ENCODE assay signal across 8 mouse cellular contexts in the genomic region with DNA sequence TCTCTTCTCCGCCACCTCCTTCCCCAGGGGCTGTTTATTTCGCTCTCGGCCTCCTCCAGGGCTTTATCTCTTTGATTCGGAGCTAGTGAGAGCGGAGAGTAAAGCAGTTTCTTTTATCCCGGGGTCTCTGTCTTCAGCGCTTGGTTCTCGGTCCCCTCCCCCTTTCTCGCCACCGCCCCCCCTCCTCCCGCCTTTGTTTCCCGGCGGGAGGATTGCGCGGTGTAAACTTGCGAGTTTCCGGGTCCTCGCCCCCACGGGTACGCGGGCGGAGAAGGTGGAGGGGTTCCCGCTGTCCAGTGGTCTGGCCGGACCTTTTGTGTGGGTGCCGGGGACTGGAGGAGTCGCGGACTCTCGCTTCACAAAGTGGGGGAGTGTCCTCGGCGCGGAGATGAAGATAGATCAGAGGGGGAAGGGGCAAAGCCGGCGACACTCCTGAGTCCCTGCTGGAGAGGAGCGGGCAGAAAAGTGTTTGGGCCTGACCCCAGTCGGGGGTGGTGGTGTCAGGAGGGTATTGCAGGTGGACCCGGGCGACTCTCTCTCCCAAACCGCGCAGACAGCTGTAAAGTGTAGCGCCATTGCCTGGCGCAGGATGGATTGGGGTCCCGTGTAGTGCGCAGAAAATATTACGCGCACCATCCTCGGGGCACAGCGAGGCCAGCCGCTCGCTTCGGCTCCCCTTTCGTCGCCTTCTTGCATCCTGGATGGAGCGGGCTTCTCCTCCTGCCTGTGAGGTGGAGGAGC. TPM values are rescaled to one million over a fixed set of nuclear protein-coding genes. Genes with fewer than 3 reads are reported as not detected.
DNase-seq lines count a peak whose midpoint lies in the region.

No protein-coding gene starts in this region.

- H3K27me3 ChIP-seq in heart, embryonic 10.5 days (ENCODE audit: insufficient read depth, poor library complexity, severe bottlenecking): peaks cover 83% of the 10 kb centered on the region

- peak overlapping the region; percentile 87 for H3K27ac ChIP-seq in heart, embryonic 10.5 days

- peak; percentile 26 for DNase-seq in kidney, adult 18-20 months
- DNase-seq in kidney, adult 11 months: no peak
- DNase-seq in T-cell, adult 2 months (ENCODE audit: low spot score): peak; percentile 29
- DNase-seq in heart, embryonic 10.5 days (ENCODE audit: low spot score): no peak
- peak; percentile 54 to 62 for DNase-seq in kidney, postnatal 4 days
- DNase-seq in naive thymus-derived CD4-positive, alpha-beta T cell, adult 2 months (ENCODE audit: low read depth): peak; percentile 56
- DNase-seq in right cerebral cortex, postnatal 36 days (ENCODE audit: low spot score in 2 of 2): no peak
- DNase-seq in yolk sac, embryonic 10.5 days (ENCODE audit: low spot score): no peak

- peaks cover 56% of the 10 kb centered on the region for H3K4me1 ChIP-seq in heart, embryonic 10.5 days

- peak overlapping the region; percentile 83 for H3K4me3 ChIP-seq in heart, embryonic 10.5 days

- H3K36me3 ChIP-seq in heart, embryonic 10.5 days: no peaks in the 10 kb centered on the region

- WGBS in heart, embryonic 10.5 days: under 1% methylated on average over 53 of the region's 53 CpGs

- H3K9me3 ChIP-seq in heart, embryonic 10.5 days: no peaks in the 10 kb centered on the region

RNA-seq across cellular contexts. Expression of a gene that starts 0.8 kb away (rescaled TPM):
- polyA plus RNA-seq in heart, embryonic 10.5 days (2016; fragmentation: Nextera tagmentation; extraction: Ambion mirVana): 22.5 and 24.2 TPM in 2 replicates

Comparison
In these comparisons a context has a peak if more than half of its experiments do, and no peak if none do; other contexts are left out.
1. DNase-seq: peak in kidney, adult 18-20 months (single experiment), T-cell, adult 2 months (single experiment), kidney, postnatal 4 days (2 of 2) and naive thymus-derived CD4-positive, alpha-beta T cell, adult 2 months (single experiment); none in kidney, adult 11 months (single experiment), heart, embryonic 10.5 days (single experiment), right cerebral cortex, postnatal 36 days (0 of 2) and yolk sac, embryonic 10.5 days (single experiment).